Mouse (Mus musculus) right cerebral cortex, postnatal 36 days (tissue): ENCODE data around the gene Rufy4.
A peak's percentile ranks its signal among the peaks of the same experiment; 100 is the strongest.

Experiments
- DNase-seq, 2 experiments: peaks; one replicate each; pipeline ENCODE4 v3.0.0; 2022; ENCODE audit warnings: low spot score in 2 of 2, mixed read lengths in 1 of 2

The Rufy4 gene

GRCm38 (mm10) chr1:74105660-74106059, 19.7 kb upstream of the Rufy4 start:
- no peak for DNase-seq

GRCm38 (mm10) chr1:74106214-74106613, 19.1 kb upstream of the Rufy4 start:
- no peak for DNase-seq

GRCm38 (mm10) chr1:74107931-74108618, 17.3 kb upstream of the Rufy4 start:
- DNase-seq = no peak

- DNase-seq = no peak
These were observed 15.7 kb upstream of the Rufy4 start for GRCm38 (mm10) chr1:74109670-74110069.

GRCm38 (mm10) chr1:74110932-74111695, 14.2 kb upstream of the Rufy4 start:
- no peak for DNase-seq

GRCm38 (mm10) chr1:74111696-74112030, 13.7 kb upstream of the Rufy4 start:
- no peak for DNase-seq

- DNase-seq = no peak
These were observed 12.3 kb upstream of the Rufy4 start for GRCm38 (mm10) chr1:74113071-74113470.

- DNase-seq = no peak
These were observed 7.5 kb upstream of the Rufy4 start for GRCm38 (mm10) chr1:74117876-74118275.

- no peak for DNase-seq
These were observed 6.2 kb upstream of the Rufy4 start for GRCm38 (mm10) chr1:74119115-74119514.

- no peak for DNase-seq
These were observed 4.2 kb upstream of the Rufy4 start for GRCm38 (mm10) chr1:74121138-74121537.

GRCm38 (mm10) chr1:74121821-74122576, 3.3 kb upstream of the Rufy4 start:
- peak; percentile 45 to 52 for DNase-seq

- DNase-seq = no peak
These were observed 2.1 kb upstream of the Rufy4 start for GRCm38 (mm10) chr1:74123215-74123614.

- no peak for DNase-seq
These were observed 1.0 kb upstream of the Rufy4 start, which contains the start of gene Tns1 for GRCm38 (mm10) chr1:74124021-74124981. Gene Tns1 (minus strand): TSS chr1:74124449.

GRCm38 (mm10) chr1:74130883-74131659, 5.7 kb downstream of the Rufy4 start:
- no peak for DNase-seq

- no peak for DNase-seq
These were observed 6.7 kb downstream of the Rufy4 start for GRCm38 (mm10) chr1:74132011-74132410.

- no peak for DNase-seq
These were observed 8.6 kb downstream of the Rufy4 start for GRCm38 (mm10) chr1:74133954-74134353.

GRCm38 (mm10) chr1:74135326-74135950, 10.1 kb downstream of the Rufy4 start:
- DNase-seq = no peak

GRCm38 (mm10) chr1:74139415-74139814, 14.1 kb downstream of the Rufy4 start:
- DNase-seq = no peak

- no peak for DNase-seq
These were observed 16.4 kb downstream of the Rufy4 start for GRCm38 (mm10) chr1:74141781-74142180.
